Mouse (Mus musculus): ENCODE data around the gene Zfp346. TPM values are rescaled to one million over a fixed set of nuclear protein-coding genes. Genes with fewer than 3 reads are reported as not detected.
"Not testable (repeated sequence)": the region's sequence is repeated elsewhere in the genome, so short reads cannot be mapped to it uniquely, and the experiment has no call there.

Zfp346 gene
- total and polyA plus RNA-seq, 3 experiments: 11.3 to 18.6 (median 12.4) TPM

DNA sequence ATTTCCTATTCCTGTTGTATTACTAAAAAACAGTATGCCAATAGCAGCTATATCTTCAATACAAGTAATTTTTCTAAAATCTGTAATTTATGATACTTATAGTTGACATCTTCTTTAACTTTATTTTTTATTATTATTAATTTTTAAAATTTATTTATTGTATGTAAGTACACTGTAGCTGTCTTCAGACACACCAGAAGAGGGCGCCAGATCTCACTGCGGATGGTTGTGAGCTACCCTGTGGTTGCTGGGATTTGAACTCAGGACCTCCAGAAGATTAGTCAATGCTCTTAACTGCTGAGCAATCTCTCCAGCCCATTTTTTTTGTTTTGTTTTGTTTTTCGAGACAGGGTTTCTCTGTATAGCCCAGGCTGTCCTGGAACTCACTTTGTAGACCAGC is 7.3 kb upstream of the Zfp346 start:
- peaks cover 20% of the 10 kb centered on the region for H3K79me2 ChIP-seq (replicated peaks; ENCODE audit: control insufficient read depth, extremely low read depth, insufficient read depth, poor library complexity, severe bottlenecking)
- H3K9me3 ChIP-seq (replicated peaks; ENCODE audit: low read length); H3K36me3 ChIP-seq (replicated peaks in 1 of 2; ENCODE audit: control insufficient read depth in 1 of 2, insufficient read depth in 1 of 2, low read length in 1 of 2); H3K27me3 ChIP-seq (replicated peaks); H3K9ac ChIP-seq (ENCODE audit: insufficient read depth, low read depth); H3K4me3 ChIP-seq (replicated peaks in 1 of 3; ENCODE audit: low read depth in 2 of 3, low read length in 2 of 3, poor library complexity in 1 of 3); H3K4me1 ChIP-seq (ENCODE audit: control insufficient read depth in 1 of 2, insufficient read depth in 2 of 2); dilution Hi-C loops (cut with MboI; ENCODE audit: extremely low pct_ligation_motif_present, extremely low pct_unique_long_range_greater_than_20kb, low sequenced_read_pairs); H3K27ac ChIP-seq (ENCODE audit: insufficient read depth, low read depth); in situ Hi-C loops (cut with MboI; ENCODE audit: low pct_ligation_motif_present, low pct_unique_long_range_greater_than_20kb, low sequenced_read_pairs); H3K4me2 ChIP-seq (ENCODE audit: insufficient read depth, low read depth, poor library complexity, severe bottlenecking): not testable (repeated sequence)
- peak; percentile 6 for DNase-seq (ENCODE audit: extremely low read depth)
- 0 out of 4 replicates have a peak, but pooled peaks of 1 of the 2 experiments have one; percentile 8 for TF ChIP-seq CTCF (conservative IDR thresholded peaks at IDR 0.05 in 1 of 2, IDR thresholded peaks at IDR 0.05 in 1 of 2; ENCODE audit: low read depth in 2 of 2, low read length in 2 of 2)

DNA sequence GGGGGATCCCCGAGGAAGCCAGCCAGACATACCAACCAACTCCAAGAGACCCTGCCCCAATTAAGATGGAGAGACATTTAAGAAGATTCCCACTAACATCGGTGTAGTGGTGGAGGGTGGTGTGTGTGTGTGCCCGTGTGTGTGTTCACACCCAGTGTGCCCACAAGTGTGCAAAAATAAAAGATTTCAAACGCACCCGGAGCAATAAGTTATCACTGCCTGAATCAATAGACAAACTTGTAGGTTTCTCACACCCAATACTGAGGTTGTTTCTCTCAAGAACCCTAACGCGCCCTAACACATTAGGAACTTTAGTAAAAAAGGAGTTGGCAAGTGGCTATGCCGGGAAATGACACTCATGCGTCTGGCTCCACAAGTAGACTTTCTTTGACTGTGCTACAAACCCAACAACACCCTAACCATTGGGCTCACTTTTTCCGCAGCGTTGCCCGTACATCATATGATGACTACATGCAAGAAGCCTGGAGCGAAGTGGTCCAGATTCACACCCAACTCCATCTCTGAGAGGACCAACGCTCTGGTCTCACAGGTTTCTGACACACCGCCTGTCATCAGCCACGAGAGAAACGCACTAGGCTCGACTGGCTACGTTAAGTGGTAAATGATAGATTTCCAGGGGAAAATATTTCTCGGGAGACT is 5.9 kb upstream of the Zfp346 start:
- Histone ChIP-seq H3K9ac (ENCODE audit: insufficient read depth, low read depth) (peak overlapping the region; percentile 89), H3K36me3 (replicated peaks in 1 of 2; ENCODE audit: control insufficient read depth in 1 of 2, insufficient read depth in 1 of 2, low read length in 1 of 2) (no peaks in the 10 kb centered on the region), H3K27me3 (replicated peaks) (no peaks in the 10 kb centered on the region), H3K4me3 (replicated peaks in 1 of 3; ENCODE audit: low read depth in 2 of 3, low read length in 2 of 3, poor library complexity in 1 of 3) (peak overlapping the region; percentile 80 to 96 (median 84)), H3K9me3 (replicated peaks; ENCODE audit: low read length) (no peaks in the 10 kb centered on the region), H3K27ac (ENCODE audit: insufficient read depth, low read depth) (peak overlapping the region; percentile 83), H3K4me2 (ENCODE audit: insufficient read depth, low read depth, poor library complexity, severe bottlenecking) (peak overlapping the region; percentile 99), H3K4me1 (ENCODE audit: control insufficient read depth in 1 of 2, insufficient read depth in 2 of 2) (peaks cover 0 to 2% of the 10 kb centered on the region in 2 experiments; a peak in 1 of 4 replicates), H3K79me2 (replicated peaks; ENCODE audit: control insufficient read depth, extremely low read depth, insufficient read depth, poor library complexity, severe bottlenecking) (peaks cover 16% of the 10 kb centered on the region)
- dilution Hi-C loops (cut with MboI; ENCODE audit: extremely low pct_ligation_motif_present, extremely low pct_unique_long_range_greater_than_20kb, low sequenced_read_pairs): no loop called here
- in situ Hi-C loops (cut with MboI; ENCODE audit: low pct_ligation_motif_present, low pct_unique_long_range_greater_than_20kb, low sequenced_read_pairs): no loop called here
- DNase-seq (ENCODE audit: extremely low read depth): peak; percentile 76
- no peak for TF ChIP-seq UBTF (IDR thresholded peaks at IDR 0.05; ENCODE audit: low read depth, low read length)
- TF ChIP-seq MAX (IDR thresholded peaks at IDR 0.05; ENCODE audit: low read length): peak; percentile 55; the same call in 1 of the 2 replicates
- peak; percentile 51 for TF ChIP-seq MXI1 (IDR thresholded peaks at IDR 0.05; ENCODE audit: low read depth, low read length)
- no peak for TF ChIP-seq RCOR1 (conservative IDR thresholded peaks at IDR 0.05; ENCODE audit: low read depth, low read length)
- no peak for TF ChIP-seq NRF1 (IDR thresholded peaks at IDR 0.05; ENCODE audit: low read depth, low read length)
- peak; percentile 56; the same call in 1 of the 2 replicates for TF ChIP-seq CHD1 (IDR thresholded peaks at IDR 0.05; ENCODE audit: low read depth, low read length)
- no peak for TF ChIP-seq KAT2A (IDR thresholded peaks at IDR 0.05; ENCODE audit: insufficient replicate concordance, low read length)
- TF ChIP-seq SIN3A (IDR thresholded peaks at IDR 0.05; ENCODE audit: low read length): peak; percentile 1; the same call in 1 of the 2 replicates
- TF ChIP-seq ZC3H11A (IDR thresholded peaks at IDR 0.05; ENCODE audit: low read depth, low read length): no peak
- no peak for TF ChIP-seq ETS1 (conservative IDR thresholded peaks at IDR 0.05; ENCODE audit: low read depth, low read length)
- TF ChIP-seq MEF2A (IDR thresholded peaks at IDR 0.05; ENCODE audit: borderline replicate concordance, low read depth, low read length): no peak
- TF ChIP-seq NELFE (IDR thresholded peaks at IDR 0.05; ENCODE audit: low read depth, low read length): no peak
- no peak for TF ChIP-seq ZKSCAN1 (IDR thresholded peaks at IDR 0.05; ENCODE audit: borderline replicate concordance, low read depth, low read length)
- no peak for TF ChIP-seq EP300 (IDR thresholded peaks at IDR 0.05; ENCODE audit: low read length)
- no peak for TF ChIP-seq E2F4 (IDR thresholded peaks at IDR 0.05; ENCODE audit: insufficient replicate concordance, low read depth, low read length)
- TF ChIP-seq RAD21 (IDR thresholded peaks at IDR 0.05; ENCODE audit: low read depth, low read length): no peak
- TF ChIP-seq TBP (conservative IDR thresholded peaks at IDR 0.05; ENCODE audit: low read depth, low read length): no peak
- no peak; the same call in 1 of the 2 replicates for TF ChIP-seq MAZ (IDR thresholded peaks at IDR 0.05; ENCODE audit: low read depth, low read length)
- no peak for TF ChIP-seq BHLHE40 (IDR thresholded peaks at IDR 0.05; ENCODE audit: low read depth, low read length)
